ENCODE assay signal across 8 mouse cellular contexts in genomic region chr15:37120381-37120780, GRCm38 (mm10).
DNase-seq lines count a peak whose midpoint lies in the region; ATAC-seq and TF ChIP-seq lines count a peak whose summit lies in the region.
"Had no signal": no experiment of that assay in that cellular context is flagged by ENCODE, and none has a peak within 500 bp of the region (broad histone marks: within the 10 kb centered on the region; RNA-seq: fewer than 3 reads in every experiment).

No protein-coding gene starts in this region.

- H3K4me1 ChIP-seq in G1E (ENCODE audit: insufficient read depth, low read depth, low read length): no peaks in the 10 kb centered on the region
- H3K4me1 ChIP-seq in bone marrow macrophage, adult 2 months (ENCODE audit: control insufficient read depth, insufficient read depth, low read length): no peaks in the 10 kb centered on the region
- H3K4me1 ChIP-seq in forebrain, embryonic 12.5 days: no peaks in the 10 kb centered on the region
- H3K4me1 ChIP-seq in hindbrain, embryonic 15.5 days (replicated peaks): no peaks in the 10 kb centered on the region
- peaks cover 6% of the 10 kb centered on the region; the same call in 1 of the 2 replicates for H3K4me1 ChIP-seq in megakaryocyte, embryonic 14.5 days

- no peak overlapping the region for H3K27ac ChIP-seq in bone marrow macrophage, adult 2 months (ENCODE audit: insufficient read depth, low read depth, low read length)
- H3K27ac ChIP-seq in forebrain, embryonic 12.5 days: no peak overlapping the region
- H3K27ac ChIP-seq in hindbrain, embryonic 15.5 days (replicated peaks): no peak overlapping the region
- H3K27ac ChIP-seq: macrophage had no signal

- no peak; the same call in 1 of the 2 replicates for ATAC-seq in G1E (ENCODE audit: extremely low read depth, insufficient number of reproducible peaks, low FRiP score, poor library complexity, severe bottlenecking)
- ATAC-seq in forebrain, embryonic 12.5 days (ENCODE audit: low FRiP score): peak; percentile 23; the same call in 1 of the 2 replicates
- ATAC-seq in hindbrain, embryonic 15.5 days (ENCODE audit: low FRiP score, low read depth): peak; percentile 48; the same call in 1 of the 2 replicates

- no peak overlapping the region for H3K9ac ChIP-seq in forebrain, embryonic 12.5 days
- H3K9ac ChIP-seq in hindbrain, embryonic 15.5 days: no peak overlapping the region

- peaks cover 9% of the 10 kb centered on the region for H3K27me3 ChIP-seq in G1E (ENCODE audit: insufficient read depth, low read length)
- H3K27me3 ChIP-seq in forebrain, embryonic 12.5 days: no peaks in the 10 kb centered on the region
- no peaks in the 10 kb centered on the region for H3K27me3 ChIP-seq in hindbrain, embryonic 15.5 days
- peaks cover 15% of the 10 kb centered on the region for H3K27me3 ChIP-seq in megakaryocyte, embryonic 14.5 days (replicated peaks)

- TF ChIP-seq CTCF in G1E (IDR thresholded peaks at IDR 0.05; ENCODE audit: low read depth, low read length): peak; percentile 95
- TF ChIP-seq CTCF in bone marrow macrophage, adult 2 months (IDR thresholded peaks at IDR 0.05; ENCODE audit: low read depth, low read length): peak; percentile 84

- whole genome bisulfite sequencing in forebrain, embryonic 12.5 days: 25% methylated on average over 6 of the region's 6 CpGs
- 20% methylated on average over 6 of the region's 6 CpGs for WGBS in hindbrain, embryonic 15.5 days

- no peak overlapping the region for H3K4me3 ChIP-seq in G1E (ENCODE audit: low read depth, low read length)
- H3K4me3 ChIP-seq in bone marrow macrophage, adult 2 months (ENCODE audit: insufficient read depth, low read length): no peak overlapping the region
- H3K4me3 ChIP-seq in forebrain, embryonic 12.5 days (replicated peaks): no peak overlapping the region
- no peak overlapping the region for H3K4me3 ChIP-seq in hindbrain, embryonic 15.5 days
- H3K4me3 ChIP-seq in megakaryocyte, embryonic 14.5 days (replicated peaks): peak overlapping the region; percentile 12

- no peaks in the 10 kb centered on the region for H3K9me3 ChIP-seq in G1E (replicated peaks)
- H3K9me3 ChIP-seq in forebrain, embryonic 12.5 days: no peaks in the 10 kb centered on the region
- no peaks in the 10 kb centered on the region for H3K9me3 ChIP-seq in hindbrain, embryonic 15.5 days
- 0 out of 2 replicates have a peak, but pooled peaks cover under 1% of the 10 kb centered on the region for H3K9me3 ChIP-seq in megakaryocyte, embryonic 14.5 days

- no peak overlapping the region for H3K4me2 ChIP-seq in forebrain, embryonic 12.5 days
- H3K4me2 ChIP-seq in hindbrain, embryonic 15.5 days: no peak overlapping the region

- H3K36me3 ChIP-seq in G1E (replicated peaks): no peaks in the 10 kb centered on the region
- H3K36me3 ChIP-seq in forebrain, embryonic 12.5 days (replicated peaks): no peaks in the 10 kb centered on the region
- H3K36me3 ChIP-seq in hindbrain, embryonic 15.5 days: no peaks in the 10 kb centered on the region
- no peaks in the 10 kb centered on the region for H3K36me3 ChIP-seq in megakaryocyte, embryonic 14.5 days (replicated peaks; ENCODE audit: low read length)

- no peak for TF ChIP-seq POLR2A in bone marrow macrophage, adult 2 months (IDR thresholded peaks at IDR 0.05; ENCODE audit: borderline replicate concordance, low read depth, low read length)

- peak; percentile 27 for DNase-seq in G1E (ENCODE audit: low spot score)
- peak; percentile 88 to 97 for DNase-seq in layer of hippocampus, postnatal 25 days (ENCODE audit: extremely low spot score in 1 of 2, low spot score in 1 of 2)
- peak; percentile 22 to 67 for DNase-seq in spleen, adult 18-20 months

Comparison
In these comparisons a context has a peak if more than half of its experiments do, and no peak if none do; other contexts are left out.
1. DNase-seq: peak in every context shown above with its lines; median percentile 92 in layer of hippocampus, postnatal 25 days; 44 in spleen, adult 18-20 months; 27 in G1E.